Comparison of ENCODE assay signal across 18 mouse cellular contexts in the genomic region with DNA sequence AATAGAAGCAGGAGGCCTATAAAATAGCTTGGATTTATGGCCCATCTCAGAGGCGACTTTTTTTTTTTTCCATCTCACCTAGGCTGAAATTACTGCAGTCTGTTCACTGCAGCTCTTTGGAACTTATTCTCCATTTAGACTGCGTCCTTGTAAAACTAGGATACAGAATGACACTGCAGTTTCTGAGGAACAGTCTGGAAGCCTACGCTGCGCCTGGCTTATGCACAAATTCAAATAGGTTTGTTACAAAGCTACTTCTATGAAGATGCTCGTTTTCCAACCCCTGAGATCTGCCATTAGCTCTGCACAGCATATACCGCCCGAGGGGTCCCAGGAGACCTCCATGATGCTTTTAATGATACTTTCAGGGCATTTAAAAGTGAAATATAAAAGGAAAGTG. TPM values are rescaled to one million over a fixed set of nuclear protein-coding genes. Genes with fewer than 3 reads are reported as not detected.
A peak's percentile ranks its signal among the peaks of the same experiment; 100 is the strongest.
DNase-seq lines count a peak whose midpoint lies in the region; ATAC-seq and TF ChIP-seq lines count a peak whose summit lies in the region.
"Had no signal": no experiment of that assay in that cellular context is flagged by ENCODE, and none has a peak within 500 bp of the region (broad histone marks: within the 10 kb centered on the region; RNA-seq: fewer than 3 reads in every experiment).

No protein-coding gene starts in this region.

- no peak overlapping the region for H3K4me2 ChIP-seq in neural tube, embryonic 15.5 days
- H3K4me2 ChIP-seq: limb, embryonic 12.5 days; liver, embryonic 15.5 days; neural tube, embryonic 12.5 days had no signal

- WGBS in neural tube, embryonic 15.5 days: 46% methylated on average over 7 of the region's 7 CpGs

- H3K27me3 ChIP-seq in neural tube, embryonic 15.5 days (replicated peaks): no peaks in the 10 kb centered on the region
- H3K27me3 ChIP-seq: limb, embryonic 12.5 days; liver, embryonic 15.5 days; neural tube, embryonic 12.5 days had no signal

- no peak for TF ChIP-seq CTCF in brain, embryonic 14.5 days (IDR thresholded peaks at IDR 0.05; ENCODE audit: borderline replicate concordance, extremely low read depth, insufficient read depth, insufficient read length)

- peaks cover 8% of the 10 kb centered on the region; the same call in 1 of the 2 replicates for H3K4me1 ChIP-seq in neural tube, embryonic 15.5 days
- H3K4me1 ChIP-seq: liver, embryonic 15.5 days; midbrain, embryonic 10.5 days; neural tube, embryonic 12.5 days had no signal

- H3K9ac ChIP-seq in neural tube, embryonic 15.5 days (replicated peaks): no peak overlapping the region
- H3K9ac ChIP-seq: limb, embryonic 12.5 days; liver, embryonic 15.5 days; neural tube, embryonic 12.5 days had no signal

- no peaks in the 10 kb centered on the region for H3K9me3 ChIP-seq in neural tube, embryonic 15.5 days (replicated peaks)
- H3K9me3 ChIP-seq: limb, embryonic 12.5 days; liver, embryonic 15.5 days; midbrain, embryonic 10.5 days; neural tube, embryonic 12.5 days had no signal

- H3K36me3 ChIP-seq in neural tube, embryonic 15.5 days: no peaks in the 10 kb centered on the region
- H3K36me3 ChIP-seq: limb, embryonic 12.5 days; liver, embryonic 15.5 days; midbrain, embryonic 10.5 days; neural tube, embryonic 12.5 days had no signal

- peak; percentile 28 for DNase-seq in brain, embryonic 14.5 days (ENCODE audit: low read depth)
- DNase-seq in layer of hippocampus, postnatal 14 days (ENCODE audit: low spot score in 2 of 2): peak; percentile 19 to 35
- no peak for DNase-seq in kidney, postnatal 10 days
- no peak for DNase-seq in MN1 (ENCODE audit: low spot score)
- DNase-seq in thymus, postnatal 0 days (ENCODE audit: low spot score): no peak
- no peak for DNase-seq in testis, postnatal 14 days (ENCODE audit: low spot score)
- DNase-seq: cerebellum, adult 2 months; embryo, embryonic 11 days; heart, postnatal 36 days; thymus, postnatal 36 days had no signal

- ATAC-seq in frontal cortex, adult (ENCODE audit: low TSS enrichment): peak; percentile 95
- no peak for ATAC-seq in neural tube, embryonic 15.5 days (ENCODE audit: low FRiP score)

- H3K4me3 ChIP-seq in neural tube, embryonic 15.5 days (replicated peaks): no peak overlapping the region
- H3K4me3 ChIP-seq: limb, embryonic 12.5 days; liver, embryonic 15.5 days; midbrain, embryonic 10.5 days; neural tube, embryonic 12.5 days had no signal

- H3K27ac ChIP-seq in neural tube, embryonic 15.5 days (replicated peaks): peak overlapping the region; percentile 49; the same call in 1 of the 2 replicates
- H3K27ac ChIP-seq: limb, embryonic 12.5 days; liver, embryonic 15.5 days; midbrain, embryonic 10.5 days; neural tube, embryonic 12.5 days had no signal

- TF ChIP-seq POLR2A in brain, embryonic 14.5 days (IDR thresholded peaks at IDR 0.05; ENCODE audit: borderline replicate concordance, extremely low read depth, insufficient read depth, insufficient read length, poor library complexity, severe bottlenecking): no peak

RNA-seq across cellular contexts. Expression of gene Nmur2, which starts 31.3 kb away (rescaled TPM):
- 0.24 and 0.25 TPM in 2 replicates for polyA plus RNA-seq in brain, embryonic 14.5 days (2012; rRNA removed)
- total RNA-seq in layer of hippocampus, postnatal 14 days (2021): under 1 TPM; 0.12 to 0.16 TPM
- polyA plus RNA-seq in neural tube, embryonic 15.5 days (2015; fragmentation: Nextera tagmentation; extraction: Ambion mirVana): 0.31 and 0.38 TPM in 2 replicates
- polyA plus RNA-seq in thymus, postnatal 0 days (2015; fragmentation: Nextera tagmentation; extraction: Ambion mirVana): 0.08 and 0.09 TPM in 2 replicates
- total RNA-seq: gastrocnemius, adult 18-20 months; heart, postnatal 36 days had no signal
- polyA plus RNA-seq: kidney, embryonic 16.5 days; limb, embryonic 12.5 days; liver, embryonic 15.5 days; midbrain, embryonic 10.5 days had no signal

Comparison
In these comparisons a context has a peak if more than half of its experiments do, and no peak if none do; other contexts are left out.
1. DNase-seq: peak in brain, embryonic 14.5 days (single experiment) and layer of hippocampus, postnatal 14 days (2 of 2); none in kidney, postnatal 10 days (single experiment), MN1 (single experiment), thymus, postnatal 0 days (single experiment) and testis, postnatal 14 days (single experiment).